Mouse (Mus musculus): ENCODE data around the gene Scaf8. TPM values are rescaled to one million over a fixed set of nuclear protein-coding genes. Genes with fewer than 3 reads are reported as not detected.
"Not testable (repeated sequence)": the region's sequence is repeated elsewhere in the genome, so short reads cannot be mapped to it uniquely, and the experiment has no call there.

Scaf8 gene
- polyA plus RNA-seq, 1 experiment from 2014 or later, result 45.4 TPM

DNA sequence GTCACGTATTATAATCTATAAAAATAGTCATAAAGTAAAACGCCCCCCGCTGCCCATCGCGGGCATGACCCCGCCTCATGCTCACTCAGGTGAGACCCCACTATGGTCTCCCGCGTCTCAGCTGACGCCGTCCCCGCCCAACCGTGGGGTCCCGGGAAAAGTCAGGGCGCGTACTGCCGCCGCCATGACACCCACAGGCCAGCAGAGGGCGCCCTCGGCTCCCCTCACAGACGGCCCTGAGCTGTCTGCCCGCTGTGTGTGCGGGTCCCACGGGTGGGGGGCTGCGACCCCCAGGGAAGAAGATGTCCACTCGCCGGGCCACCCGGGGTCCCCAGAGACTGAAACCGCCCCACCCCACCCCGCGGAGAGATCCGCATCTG, 30.2 kb upstream of the Scaf8 start:
- peak; percentile 99 for TF ChIP-seq CTCF (IDR thresholded peaks at IDR 0.05)
- DNase-seq (ENCODE audit: low read depth, low spot score), result no peak
- POLR2A ChIA-PET, result no interaction called here

DNA sequence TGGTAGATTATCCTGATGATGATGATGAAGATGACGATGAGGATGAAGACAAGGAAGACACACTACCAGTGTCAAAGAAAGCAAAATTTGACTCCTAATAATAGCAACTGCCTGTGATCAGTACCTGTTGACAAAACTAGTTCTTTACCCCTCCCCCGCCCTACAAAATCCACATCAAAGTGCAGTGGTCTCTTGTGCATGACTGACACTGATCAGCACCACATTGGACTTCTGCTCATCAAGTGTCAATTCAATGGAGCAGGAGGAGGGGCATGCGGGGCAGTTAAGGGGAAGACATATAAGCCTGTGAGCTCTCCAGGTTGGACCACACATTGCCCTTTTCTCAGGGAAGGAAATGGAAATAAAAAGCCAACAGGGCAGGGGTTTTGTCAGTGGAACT, 29.6 kb upstream of the Scaf8 start:
- ChIA-PET POLR2A (no interaction called here), CTCF (interaction anchor here (0.7 to 0.9 kb wide), 2 partner anchors 138 to 158 kb away, joined by 3 read pairs; no protein-coding TSS in a partner anchor)
- in situ Hi-C loops (cut with MboI; ENCODE audit: low pct_unique_long_range_greater_than_20kb), result loop anchor here (5.0 kb wide), 1 partner anchor 132 kb away; no protein-coding TSS in a partner anchor
- DNase-seq (ENCODE audit: low read depth, low spot score), result no peak
- ATAC-seq, result no peak
- H3K27me3 ChIP-seq, result peaks cover 3% of the 10 kb centered on the region
- TF ChIP-seq CTCF (IDR thresholded peaks at IDR 0.05), result no peak

More for the DNA sequence above, 30.2 kb upstream of the Scaf8 start:
- CTCF ChIA-PET, result interaction anchor here (0.7 to 0.9 kb wide), 2 partner anchors 138 to 159 kb away, joined by 3 read pairs; no protein-coding TSS in a partner anchor
- peak; percentile 20 for ATAC-seq
- H3K27me3 ChIP-seq, result peaks cover 3% of the 10 kb centered on the region
- in situ Hi-C loops (cut with MboI; ENCODE audit: low pct_unique_long_range_greater_than_20kb), result no loop called here

DNA sequence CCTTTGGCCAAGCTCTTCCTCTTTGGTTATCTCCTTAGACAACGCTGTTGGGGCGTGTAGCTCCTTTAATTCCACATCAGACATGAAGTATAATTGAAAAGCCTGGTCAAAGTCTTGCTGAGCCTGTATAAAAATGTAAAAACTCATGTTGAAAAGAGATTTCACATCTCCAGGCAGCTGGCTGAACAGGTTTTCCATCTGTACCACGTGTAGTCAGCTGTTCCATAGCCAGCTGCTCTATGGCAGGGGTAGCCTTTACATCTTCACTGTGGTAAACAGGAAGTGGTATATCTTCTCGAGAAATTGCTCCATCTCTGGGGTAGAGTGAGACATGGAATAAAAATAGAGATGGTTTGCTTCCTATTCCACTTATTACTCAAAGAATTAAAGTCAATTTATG, 22.1 kb upstream of the Scaf8 start:
- H3K27me3 ChIP-seq, result peaks cover 2% of the 10 kb centered on the region
- no peak for ATAC-seq
- CTCF ChIA-PET, result interaction anchor here (1.1 kb wide), 1 partner anchor 131 kb away, joined by 3 read pairs; no protein-coding TSS in a partner anchor
- POLR2A ChIA-PET, result interaction anchor here (1.2 kb wide), 1 partner anchor 9 kb away, joined by 3 read pairs; no protein-coding TSS in a partner anchor
- TF ChIP-seq CTCF (IDR thresholded peaks at IDR 0.05), result no peak
- in situ Hi-C loops (cut with MboI; ENCODE audit: low pct_unique_long_range_greater_than_20kb), result no loop called here
- no peak for DNase-seq (ENCODE audit: low read depth, low spot score)

DNA sequence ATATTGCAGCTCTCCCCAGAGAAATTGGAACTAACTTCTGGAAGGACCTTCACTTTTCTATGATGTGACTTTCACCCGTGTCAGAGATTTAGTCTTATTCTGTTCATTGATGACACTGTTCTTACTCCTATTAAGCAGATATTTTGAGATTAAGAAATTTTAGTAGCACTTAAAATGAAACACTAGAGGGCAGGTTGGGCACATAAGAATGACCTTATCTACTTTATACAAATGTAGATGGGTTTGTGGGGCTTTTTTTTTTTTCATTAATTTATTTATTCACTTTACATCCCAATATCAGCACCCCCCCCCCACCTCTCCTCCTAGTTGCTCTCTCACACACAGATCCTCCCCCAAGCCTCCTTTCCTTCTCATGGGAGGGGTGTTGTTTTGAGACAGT, 15.5 kb upstream of the Scaf8 start:
- ATAC-seq; in situ Hi-C loops (cut with MboI; ENCODE audit: low pct_unique_long_range_greater_than_20kb); H3K27me3 ChIP-seq; CTCF ChIA-PET; POLR2A ChIA-PET; DNase-seq (ENCODE audit: low read depth, low spot score): not testable (repeated sequence)

DNA sequence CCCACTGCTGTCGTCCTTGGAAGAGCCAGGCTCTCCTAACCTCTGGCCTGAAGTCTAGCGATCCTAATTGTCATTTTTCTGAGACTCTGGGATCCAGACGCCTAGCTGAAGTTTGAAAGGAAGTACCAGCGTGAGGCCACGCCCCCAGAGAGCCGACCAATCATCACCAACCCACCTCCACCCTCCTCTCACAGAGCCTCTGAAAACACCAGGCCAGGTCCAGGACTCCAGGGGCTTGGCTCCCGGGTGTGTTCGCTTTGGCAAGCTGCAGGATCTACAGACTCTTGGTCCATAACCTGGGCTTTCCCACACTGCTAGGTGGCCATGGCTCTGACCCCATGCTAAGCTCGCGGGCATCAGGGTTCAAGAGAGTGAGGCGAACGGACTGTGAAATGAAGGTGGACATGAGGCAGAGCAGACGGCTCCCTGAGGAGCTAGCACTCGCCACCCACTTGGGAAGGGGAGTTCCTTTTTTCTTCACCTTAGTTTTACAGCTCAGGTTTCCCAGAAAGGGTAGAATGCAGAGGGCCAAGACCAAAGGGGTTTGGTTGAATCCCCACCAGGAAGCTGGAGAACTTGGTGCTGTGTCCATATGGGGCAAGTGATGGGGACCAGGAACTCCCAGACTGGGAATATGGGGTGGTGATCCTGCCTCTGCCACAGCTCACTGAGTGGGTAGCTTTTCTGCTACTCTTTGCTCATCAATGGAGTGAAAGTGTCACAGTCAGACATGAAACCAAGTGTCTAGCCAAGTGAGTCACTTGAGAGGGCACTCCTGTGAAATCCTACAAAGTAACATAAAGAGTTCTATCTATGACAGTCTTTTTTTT, 12.2 kb upstream of the Scaf8 start:
- DNase-seq (ENCODE audit: low read depth, low spot score), result no peak
- ATAC-seq, result peak; percentile 99
- no peaks in the 10 kb centered on the region for H3K27me3 ChIP-seq
- no peak for TF ChIP-seq CTCF (IDR thresholded peaks at IDR 0.05)
- POLR2A ChIA-PET, result interaction anchor here (0.8 kb wide), 1 partner anchor 9 kb away, joined by 3 read pairs; no protein-coding TSS in a partner anchor
- CTCF ChIA-PET, result interaction anchor here (2.4 kb wide), 1 partner anchor 122 kb away, joined by 8 read pairs; no protein-coding TSS in a partner anchor
- in situ Hi-C loops (cut with MboI; ENCODE audit: low pct_unique_long_range_greater_than_20kb), result no loop called here

DNA sequence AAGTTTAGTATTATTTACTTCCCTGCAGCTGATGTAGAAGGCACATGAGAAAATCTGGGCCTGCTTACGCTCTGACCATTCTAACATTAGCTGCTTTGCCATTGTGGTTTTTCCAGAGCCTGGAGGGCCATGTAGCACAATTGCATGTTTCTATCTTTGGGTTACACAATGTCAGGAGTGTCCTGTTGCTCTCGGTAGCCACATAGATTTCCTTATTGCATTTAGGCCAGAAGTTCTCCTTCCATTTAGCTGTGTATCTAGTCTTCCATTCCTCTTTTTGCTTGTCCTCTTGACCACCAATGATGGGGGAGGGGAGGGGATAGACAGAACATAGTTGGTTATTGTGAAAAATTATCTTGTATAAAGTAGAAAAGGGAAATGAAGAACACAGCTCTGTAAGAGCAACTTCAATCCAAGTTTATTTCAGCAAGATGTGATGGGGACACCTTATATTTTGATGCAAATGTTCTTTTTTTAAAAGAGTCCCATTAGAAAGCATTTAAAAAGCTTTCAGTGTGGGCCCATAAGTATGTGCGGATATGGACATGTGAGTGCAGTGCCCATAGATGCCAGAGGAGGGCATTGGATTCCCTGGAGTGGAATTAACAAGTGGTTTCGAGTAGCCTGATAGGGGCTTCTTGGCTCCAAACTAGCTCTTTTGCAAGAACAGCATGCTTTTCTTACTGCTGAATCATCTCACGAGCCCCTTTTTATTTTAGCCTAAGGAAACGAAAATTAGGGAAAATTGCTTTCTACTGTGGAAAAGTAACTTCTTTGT, 10.4 kb upstream of the Scaf8 start:
- ChIA-PET POLR2A (no interaction called here), CTCF (interaction anchor here (2.4 kb wide), 1 partner anchor 120 kb away, joined by 8 read pairs; no protein-coding TSS in a partner anchor)
- ATAC-seq, result no peak
- in situ Hi-C loops (cut with MboI; ENCODE audit: low pct_unique_long_range_greater_than_20kb), result no loop called here
- H3K27me3 ChIP-seq, result no peaks in the 10 kb centered on the region
- no peak for DNase-seq (ENCODE audit: low read depth, low spot score)
- TF ChIP-seq CTCF (IDR thresholded peaks at IDR 0.05), result peak; percentile 38

DNA sequence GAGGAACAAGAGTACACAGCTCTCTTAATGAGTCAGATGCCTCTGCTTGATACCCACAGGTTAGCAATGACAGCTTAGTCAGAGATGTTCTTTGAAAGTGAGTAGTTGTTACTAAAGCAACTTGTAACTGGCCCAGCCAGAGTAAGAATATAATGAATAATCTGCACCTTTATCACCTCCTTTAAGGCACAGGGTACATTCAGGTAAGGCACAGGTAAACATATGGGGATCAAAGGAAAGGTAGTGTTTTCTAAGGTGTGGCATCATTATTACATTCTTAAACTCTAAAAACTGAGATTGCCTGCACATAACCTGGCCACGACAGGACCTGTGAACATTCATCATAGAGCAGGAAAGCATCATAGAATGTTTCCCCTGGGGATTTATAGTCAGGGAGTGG, 9.8 kb upstream of the Scaf8 start:
- ChIA-PET CTCF (no interaction called here), POLR2A (no interaction called here)
- no peak for TF ChIP-seq CTCF (IDR thresholded peaks at IDR 0.05)
- in situ Hi-C loops (cut with MboI; ENCODE audit: low pct_unique_long_range_greater_than_20kb), result no loop called here
- no peaks in the 10 kb centered on the region for H3K27me3 ChIP-seq
- DNase-seq (ENCODE audit: low read depth, low spot score) (no peak), ATAC-seq (no peak)

DNA sequence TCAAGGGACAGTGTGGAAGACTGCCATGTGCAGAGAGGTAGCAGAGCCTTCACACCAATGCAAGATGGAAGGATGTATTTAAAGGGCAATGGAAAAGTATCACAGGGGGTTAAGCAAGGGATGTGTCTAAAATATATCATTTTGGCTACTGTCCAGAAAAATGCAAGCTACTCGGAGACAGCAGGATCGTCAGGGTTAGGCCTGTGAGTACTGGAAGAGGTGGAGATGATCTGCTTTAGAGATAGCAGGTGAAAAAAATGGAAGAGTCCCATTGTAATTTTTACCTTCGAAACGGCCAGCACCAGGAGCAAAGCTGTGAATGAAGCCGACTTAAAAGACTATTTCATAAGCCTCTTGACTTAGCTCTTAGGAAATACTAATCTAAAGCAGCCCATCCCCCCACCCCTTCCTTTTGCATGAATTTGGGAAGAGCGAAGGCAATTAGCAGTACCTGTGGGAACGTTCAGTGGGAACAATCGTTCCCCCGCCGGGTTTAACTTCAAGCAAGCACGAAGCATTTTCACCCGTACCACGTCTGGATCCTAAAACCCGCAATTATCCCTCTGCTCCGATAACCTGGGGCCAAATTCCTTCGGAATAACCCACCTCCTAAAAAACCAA, 925 bp upstream of the Scaf8 start:
- in situ Hi-C loops (cut with MboI; ENCODE audit: low pct_unique_long_range_greater_than_20kb), result no loop called here
- CTCF ChIA-PET, result interaction anchor here (1.0 kb wide), 1 partner anchor 113 kb away, joined by 3 read pairs; no protein-coding TSS in a partner anchor
- no peak for TF ChIP-seq CTCF (IDR thresholded peaks at IDR 0.05)
- no peaks in the 10 kb centered on the region for H3K27me3 ChIP-seq
- no peak for DNase-seq (ENCODE audit: low read depth, low spot score)
- no peak for ATAC-seq
- POLR2A ChIA-PET, result interaction anchor here (1.0 kb wide), 1 partner anchor 24 kb away, joined by 3 read pairs; no protein-coding TSS in a partner anchor

DNA sequence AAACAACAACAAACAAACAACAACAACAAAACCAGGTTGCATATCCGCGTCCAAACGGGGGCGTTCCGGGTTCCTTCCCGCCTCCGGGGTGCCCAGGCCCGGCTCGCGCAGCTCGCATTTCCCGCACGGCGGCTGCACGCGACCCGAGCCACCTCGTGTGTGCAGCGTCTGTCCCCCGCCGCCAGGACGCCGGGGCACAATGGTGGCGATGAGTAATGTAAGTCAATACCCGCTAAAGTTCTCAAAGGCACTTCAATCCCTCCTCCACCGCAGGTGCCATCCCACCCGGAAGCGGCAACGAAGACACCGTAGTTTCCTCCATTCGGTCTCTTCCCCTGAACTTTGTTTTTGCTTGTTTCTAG, 433 bp upstream of the Scaf8 start:
- peak; percentile 40 for ATAC-seq
- no peak for DNase-seq (ENCODE audit: low read depth, low spot score)
- no peaks in the 10 kb centered on the region for H3K27me3 ChIP-seq
- ChIA-PET CTCF (interaction anchor here (1.0 kb wide), 1 partner anchor 112 kb away, joined by 3 read pairs; no protein-coding TSS in a partner anchor), POLR2A (interaction anchor here (1.0 kb wide), 1 partner anchor 23 kb away, joined by 3 read pairs; no protein-coding TSS in a partner anchor)
- in situ Hi-C loops (cut with MboI; ENCODE audit: low pct_unique_long_range_greater_than_20kb), result no loop called here
- no peak for TF ChIP-seq CTCF (IDR thresholded peaks at IDR 0.05)

DNA sequence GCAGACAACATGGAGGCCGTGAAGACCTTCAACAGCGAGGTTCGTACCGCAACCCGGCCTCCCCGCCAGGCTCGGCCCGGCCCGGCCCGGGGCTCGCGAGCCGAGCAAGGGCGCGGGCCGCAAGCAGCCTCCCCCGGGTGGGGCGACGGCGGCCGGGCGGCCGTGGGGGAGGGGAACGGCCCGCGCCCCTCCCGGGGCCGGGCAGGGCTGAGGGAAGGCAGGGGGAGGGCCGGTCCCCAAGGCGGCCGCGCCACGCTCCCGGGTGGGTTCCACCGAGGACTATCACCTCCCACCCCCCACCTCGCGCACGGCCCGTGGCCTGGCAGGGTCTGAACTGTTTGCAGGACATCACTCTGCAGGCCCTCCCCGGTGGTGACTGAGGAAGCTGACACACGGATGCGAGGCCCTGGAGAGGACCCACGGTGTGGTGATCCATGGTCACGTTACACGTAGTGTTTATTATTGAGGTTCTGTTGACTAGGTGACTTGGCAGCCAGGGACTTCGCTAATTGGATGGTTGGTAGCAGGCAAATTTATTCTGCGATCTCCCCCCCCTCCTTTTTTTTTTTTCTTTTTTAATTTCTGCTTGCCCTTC, 705 bp downstream of the Scaf8 start:
- ATAC-seq (peak; percentile 63), DNase-seq (ENCODE audit: low read depth, low spot score) (no peak)
- H3K27me3 ChIP-seq, result no peaks in the 10 kb centered on the region
- TF ChIP-seq CTCF (IDR thresholded peaks at IDR 0.05), result no peak
- CTCF ChIA-PET, result no interaction called here
- POLR2A ChIA-PET, result interaction anchor here (0.5 to 0.9 kb wide), 4 partner anchors 15 to 32 kb away, joined by 3 to 7 read pairs (median 4); no protein-coding TSS in a partner anchor
- in situ Hi-C loops (cut with MboI; ENCODE audit: low pct_unique_long_range_greater_than_20kb), result no loop called here

DNA sequence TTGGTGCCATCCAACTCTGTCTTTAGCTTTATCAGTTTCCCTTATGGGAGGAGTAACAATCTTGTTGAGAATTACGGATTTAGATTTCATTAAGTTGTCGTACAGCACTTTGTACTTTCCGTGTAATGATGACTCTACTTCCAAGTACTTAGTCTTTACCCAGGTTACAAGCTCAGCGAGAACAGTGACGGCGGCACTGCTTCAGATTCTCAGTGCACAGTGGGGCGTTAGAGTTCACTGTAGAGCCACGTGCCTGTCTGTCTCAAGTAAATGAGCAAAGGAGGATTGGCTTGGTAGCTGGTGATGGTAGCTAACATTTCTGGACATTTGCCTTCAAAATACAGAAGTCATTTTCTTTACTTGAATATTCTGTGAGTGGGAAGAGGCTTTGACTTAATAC, 6.2 kb downstream of the Scaf8 start:
- CTCF ChIA-PET; DNase-seq (ENCODE audit: low read depth, low spot score); ATAC-seq; POLR2A ChIA-PET; in situ Hi-C loops (cut with MboI; ENCODE audit: low pct_unique_long_range_greater_than_20kb); H3K27me3 ChIP-seq: not testable (repeated sequence)

DNA sequence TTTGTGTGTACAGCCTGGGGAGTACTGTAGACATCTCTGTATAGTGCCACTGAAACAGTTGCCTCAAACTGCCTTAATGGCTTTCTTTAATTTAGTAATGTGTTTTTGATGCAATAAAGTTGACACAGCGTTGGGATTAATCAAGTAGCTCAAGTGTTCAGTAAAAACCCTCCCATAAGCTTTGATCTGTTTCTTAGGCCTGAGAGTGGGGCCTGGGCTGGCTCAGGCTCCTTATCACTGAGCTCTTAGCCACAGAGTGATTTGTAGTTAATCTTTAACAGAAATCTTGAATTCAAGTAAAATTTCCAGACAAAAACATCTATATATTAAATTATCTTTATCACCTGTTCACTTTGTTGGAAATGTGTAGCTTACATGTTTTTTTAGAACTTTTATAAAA, 8.8 kb downstream of the Scaf8 start:
- in situ Hi-C loops (cut with MboI; ENCODE audit: low pct_unique_long_range_greater_than_20kb); POLR2A ChIA-PET; CTCF ChIA-PET; ATAC-seq; H3K27me3 ChIP-seq; DNase-seq (ENCODE audit: low read depth, low spot score): not testable (repeated sequence)

Measured in Patski (cell line).